Mouse (Mus musculus) retina, postnatal 1 day (tissue): ENCODE measurements at regions not wholly inside any gene's neighbourhood (a gene's known extent, or its start where the extent isn't known, plus 50 kb on each side); places are given as distances from the start of the nearest gene placed in this dataset.

Experiments used
- DNase-seq: peaks from one replicate; pipeline ENCODE4 v3.0.0-alpha.2; 2012

GRCm38 (mm10) chr3:116197966-116198365, 55.3 kb downstream of the Gpr88 start:
- no peak for DNase-seq

- no peak for DNase-seq
These were observed 58.6 kb downstream of the Gpr88 start for GRCm38 (mm10) chr3:116194701-116195100.

DNA sequence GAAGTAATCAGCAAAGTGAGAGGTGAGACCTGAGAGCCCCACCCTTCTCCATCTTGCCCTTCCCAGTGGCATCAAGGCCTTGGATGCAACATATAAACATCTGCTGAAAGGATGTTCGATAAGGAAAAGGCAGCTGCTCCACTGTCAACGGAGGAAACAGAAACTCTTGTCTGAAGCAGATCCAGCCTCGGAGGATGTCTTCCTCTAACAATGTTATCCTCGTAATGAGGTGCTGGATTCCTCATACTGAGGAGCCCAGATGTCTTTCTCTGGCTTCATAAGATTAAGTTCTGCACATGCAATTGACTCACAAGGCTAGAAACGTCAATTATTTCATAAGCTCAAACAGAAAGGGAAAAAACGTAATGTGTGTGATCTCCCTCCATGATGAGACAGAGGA, 61.8 kb upstream of the Vcam1 start:
- no peak for DNase-seq

DNA sequence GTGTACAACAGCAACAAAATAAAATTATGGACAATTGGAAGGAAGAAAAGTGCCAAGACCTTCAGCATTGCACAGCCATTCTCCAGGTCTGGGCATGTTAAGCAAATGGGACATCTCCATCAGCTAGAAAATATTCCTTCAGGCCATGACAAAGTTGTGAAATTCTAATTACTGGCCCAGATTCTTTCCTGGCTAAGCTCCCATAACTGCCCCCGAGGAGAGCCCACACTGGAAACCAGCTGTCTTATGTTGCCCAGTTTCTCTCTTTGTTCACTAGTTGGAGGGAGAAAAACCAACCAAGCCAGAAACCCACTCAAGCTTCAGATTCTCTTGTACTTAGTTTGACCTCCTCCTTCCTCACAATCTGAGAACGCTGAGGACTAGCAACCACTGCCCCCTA, 61.2 kb upstream of the Vcam1 start:
- peak; percentile 24 for DNase-seq

DNA sequence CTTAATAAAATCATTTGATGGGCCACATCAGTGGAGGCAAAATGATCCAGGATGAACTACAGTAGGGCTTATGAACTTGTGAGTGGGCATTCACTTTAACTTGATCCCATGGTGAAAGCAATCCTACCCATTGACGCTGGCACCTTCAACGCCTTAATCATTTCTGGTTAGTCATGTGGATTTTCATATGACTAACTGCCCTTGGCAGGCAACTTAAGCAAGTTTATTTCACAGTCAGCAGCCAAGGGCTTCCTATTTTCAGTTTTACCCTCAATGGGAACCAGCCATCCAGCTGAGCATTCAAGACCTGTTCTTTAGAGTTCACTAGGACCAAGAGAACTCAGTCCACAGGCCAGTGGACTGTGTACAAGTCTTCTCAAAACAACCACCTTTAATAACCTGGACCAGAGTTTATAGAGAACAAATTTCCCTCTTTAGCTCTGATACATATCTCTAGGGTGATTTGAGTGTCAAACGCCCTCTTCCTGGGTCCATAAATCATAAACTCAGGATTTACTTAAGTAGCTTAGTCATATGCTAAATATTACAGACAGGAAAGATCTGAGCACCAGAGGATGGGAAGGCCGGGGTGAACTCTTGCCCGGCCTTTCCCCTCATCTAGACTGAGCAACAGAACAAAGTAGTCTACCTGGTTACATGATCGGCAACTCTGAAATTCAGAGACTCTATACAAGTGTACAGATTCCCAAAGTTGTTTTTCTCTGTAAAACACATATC, 60.0 kb upstream of the Vcam1 start:
- DNase-seq: no peak

- DNase-seq: no peak
These were observed 55.7 kb upstream of the Vcam1 start for GRCm38 (mm10) chr3:116185206-116185605.

GRCm38 (mm10) chr3:116184443-116184842, 55.0 kb upstream of the Vcam1 start:
- no peak for DNase-seq

DNA sequence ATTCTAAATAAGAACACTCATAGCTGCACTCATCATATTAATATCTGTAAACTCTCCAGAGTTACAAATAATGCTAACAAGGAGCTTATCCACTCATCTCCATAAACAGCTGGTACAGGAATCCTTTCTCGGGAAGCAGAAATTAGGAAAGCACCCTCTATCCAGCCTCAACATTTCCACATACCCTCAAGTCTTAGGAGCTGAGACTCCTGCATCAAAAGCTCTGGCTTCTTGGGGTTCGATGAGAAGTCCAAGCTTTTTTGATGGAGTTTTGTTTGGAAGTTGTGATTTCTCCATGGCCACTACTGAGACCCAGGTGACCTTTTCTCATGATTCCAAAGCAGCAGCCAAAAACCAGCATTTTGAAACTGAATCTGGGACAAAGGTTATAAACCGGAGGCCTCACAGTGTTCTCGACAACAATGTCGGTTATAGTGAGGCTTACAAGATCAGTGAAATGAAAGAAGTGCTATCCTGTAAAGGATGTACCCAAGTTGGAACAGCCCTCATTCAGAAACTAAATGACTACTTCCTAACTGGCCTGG, 50.9 kb upstream of the Vcam1 start:
- no peak for DNase-seq
